Mouse (Mus musculus) neural tube, embryonic 11.5 days (tissue): Measurements from ENCODE around the gene Rnf114. TPM values are rescaled to one million over a fixed set of nuclear protein-coding genes. Genes with fewer than 3 reads are reported as not detected.

Experiments used
- ATAC-seq: fragments of 200-750 bp; cut with Nextera tagmentation; 2 replicates; pipeline ENCODE4 v1.8.0; 2017; ENCODE audit warnings: moderate number of reproducible peaks, mild to moderate bottlenecking, moderate TSS enrichment, moderate library complexity; ENCODE audit not compliant: insufficient read depth, low FRiP score, low TSS enrichment
- DNase-seq: peaks from one replicate; pipeline ENCODE4 v3.0.0-alpha.2; 2015; ENCODE audit warnings: low spot score
- H3K27ac ChIP-seq: fragments of 300-500 bp; sonication (generic); 2 replicates; pipeline ENCODE4 v1.5.1; 2014; ENCODE audit warnings: low read depth, mild to moderate bottlenecking, low read length
- H3K27me3 ChIP-seq: fragments of 300-500 bp; sonication (generic); 2 replicates; pipeline ENCODE4 v1.6.1; 2014; ENCODE audit warnings: mild to moderate bottlenecking, low read length, mixed read lengths; ENCODE audit not compliant: control insufficient read depth, insufficient read depth
- H3K36me3 ChIP-seq: fragments of 300-500 bp; sonication (generic); 2 replicates; pipeline ENCODE4 v1.6.1; 2014; ENCODE audit warnings: mild to moderate bottlenecking, low read length, moderate library complexity, mixed read lengths; ENCODE audit not compliant: control insufficient read depth, insufficient read depth
- H3K4me1 ChIP-seq: fragments of 300-500 bp; sonication (generic); 2 replicates; pipeline ENCODE4 v1.6.1; 2014; ENCODE audit warnings: low read length, mixed read lengths; ENCODE audit not compliant: control insufficient read depth, insufficient read depth
- H3K4me2 ChIP-seq: fragments of 300-500 bp; sonication (generic); 2 replicates; pipeline ENCODE4 v1.6.1; 2014; ENCODE audit warnings: low read depth, mild to moderate bottlenecking, moderate library complexity
- H3K4me3 ChIP-seq: fragments of 300-500 bp; sonication (generic); 2 replicates; pipeline ENCODE4 v1.5.1; 2014; ENCODE audit warnings: low read depth, low read length
- H3K9ac ChIP-seq: fragments of 300-500 bp; sonication (generic); 2 replicates; pipeline ENCODE4 v1.6.1; 2014; ENCODE audit warnings: mild to moderate bottlenecking, low read length
- H3K9me3 ChIP-seq: fragments of 300-500 bp; sonication (generic); 2 replicates; pipeline ENCODE4 v1.6.1; 2016; ENCODE audit warnings: low read length; ENCODE audit not compliant: control insufficient read depth
- WGBS: fragments of 180-500 bp; shearing (Covaris S2); extraction: QIAGEN DNeasy Blood & Tissue Kit; methylation state at CpG from one replicate; pipeline ENCODE4 v1.1.7; 2014; 5-methylcytosine and 5-hydroxymethylcytosine counted together
- polyA plus RNA-seq: library from polyadenylated mRNA; unstranded; fragments of >200 nt; fragmentation: Nextera tagmentation; extraction: Ambion mirVana; gene quantifications from 2 replicates; pipeline ENCODE4 v1.2.1, GENCODE M21; 2014

Rnf114 gene
- polyA plus RNA-seq, 1 experiment from 2014 or later, result 161 TPM

GRCm38 (mm10) chr2:167514641-167515040 is 22.2 kb downstream of the Rnf114 start:
- Histone ChIP-seq H3K36me3 (peaks cover 29% of the 10 kb centered on the region), H3K9ac (no peak overlapping the region), H3K27me3 (no peaks in the 10 kb centered on the region), H3K9me3 (no peaks in the 10 kb centered on the region), H3K4me1 (no peaks in the 10 kb centered on the region), H3K27ac (no peak overlapping the region), H3K4me2 (no peak overlapping the region), H3K4me3 (no peak overlapping the region)
- no peak for DNase-seq
- WGBS, result 96% methylated on average over 4 of the region's 4 CpGs
- no peak for ATAC-seq

GRCm38 (mm10) chr2:167515688-167516087 is 23.2 kb downstream of the Rnf114 start:
- Histone ChIP-seq H3K36me3 (peaks cover 29% of the 10 kb centered on the region), H3K27ac (no peak overlapping the region), H3K4me2 (no peak overlapping the region), H3K4me1 (no peaks in the 10 kb centered on the region), H3K27me3 (no peaks in the 10 kb centered on the region), H3K9me3 (no peaks in the 10 kb centered on the region), H3K9ac (no peak overlapping the region), H3K4me3 (no peak overlapping the region)
- DNase-seq (no peak), ATAC-seq (no peak)
- WGBS, result 94% methylated on average over 5 of the region's 5 CpGs

GRCm38 (mm10) chr2:167519606-167520252 is 27.3 kb downstream of the Rnf114 start:
- Histone ChIP-seq H3K4me2 (no peak overlapping the region), H3K9me3 (no peaks in the 10 kb centered on the region), H3K27me3 (no peaks in the 10 kb centered on the region), H3K36me3 (peaks cover 17% of the 10 kb centered on the region), H3K4me3 (no peak overlapping the region), H3K4me1 (no peaks in the 10 kb centered on the region), H3K27ac (no peak overlapping the region), H3K9ac (no peak overlapping the region)
- DNase-seq (no peak), ATAC-seq (no peak)
- WGBS, result 82% methylated on average over 5 of the region's 5 CpGs

GRCm38 (mm10) chr2:167528278-167528677 is 35.8 kb downstream of the Rnf114 start:
- H3K9ac ChIP-seq, result no peak overlapping the region
- peaks cover 13% of the 10 kb centered on the region for H3K4me1 ChIP-seq
- no peak overlapping the region for H3K27ac ChIP-seq
- ATAC-seq, result no peak
- WGBS, result 19% methylated on average over 5 of the region's 5 CpGs
- H3K9me3 ChIP-seq, result no peaks in the 10 kb centered on the region
- no peak overlapping the region for H3K4me3 ChIP-seq
- no peaks in the 10 kb centered on the region for H3K27me3 ChIP-seq
- no peak overlapping the region for H3K4me2 ChIP-seq
- no peaks in the 10 kb centered on the region for H3K36me3 ChIP-seq
- DNase-seq, result peak; percentile 59

GRCm38 (mm10) chr2:167529935-167530513 is 37.6 kb downstream of the Rnf114 start:
- no peak overlapping the region for H3K4me3 ChIP-seq
- WGBS, result 18% methylated on average over 5 of the region's 5 CpGs
- ATAC-seq (peak; percentile 51; the same call in 1 of the 2 replicates), DNase-seq (no peak)
- no peaks in the 10 kb centered on the region for H3K36me3 ChIP-seq
- no peaks in the 10 kb centered on the region for H3K27me3 ChIP-seq
- peaks cover 13% of the 10 kb centered on the region for H3K4me1 ChIP-seq
- no peaks in the 10 kb centered on the region for H3K9me3 ChIP-seq
- H3K9ac ChIP-seq, result no peak overlapping the region
- H3K4me2 ChIP-seq, result no peak overlapping the region
- H3K27ac ChIP-seq, result no peak overlapping the region

- WGBS, result 73% methylated on average over 4 of the region's 4 CpGs
- H3K36me3 ChIP-seq, result no peaks in the 10 kb centered on the region
- no peak overlapping the region for H3K4me2 ChIP-seq
- ATAC-seq (no peak), DNase-seq (no peak)
- no peak overlapping the region for H3K9ac ChIP-seq
- no peaks in the 10 kb centered on the region for H3K27me3 ChIP-seq
- H3K27ac ChIP-seq, result no peak overlapping the region
- H3K4me3 ChIP-seq, result no peak overlapping the region
- H3K4me1 ChIP-seq, result peaks cover 13% of the 10 kb centered on the region
- H3K9me3 ChIP-seq, result no peaks in the 10 kb centered on the region
These were observed 38.1 kb downstream of the Rnf114 start for GRCm38 (mm10) chr2:167530536-167530935.

GRCm38 (mm10) chr2:167532131-167532530 is 39.7 kb downstream of the Rnf114 start:
- Histone ChIP-seq H3K9ac (no peak overlapping the region), H3K27me3 (peaks cover 10% of the 10 kb centered on the region), H3K9me3 (no peaks in the 10 kb centered on the region), H3K4me1 (peaks cover 12% of the 10 kb centered on the region), H3K4me3 (no peak overlapping the region), H3K27ac (no peak overlapping the region), H3K4me2 (no peak overlapping the region), H3K36me3 (no peaks in the 10 kb centered on the region)
- ATAC-seq (no peak), DNase-seq (peak; percentile 67)
- WGBS, result 24% methylated on average over 13 of the region's 13 CpGs

- Histone ChIP-seq H3K27ac (no peak overlapping the region), H3K9ac (no peak overlapping the region), H3K9me3 (no peaks in the 10 kb centered on the region), H3K4me2 (no peak overlapping the region), H3K36me3 (no peaks in the 10 kb centered on the region), H3K4me3 (no peak overlapping the region), H3K27me3 (peaks cover 22% of the 10 kb centered on the region), H3K4me1 (peaks cover 18% of the 10 kb centered on the region)
- ATAC-seq (no peak), DNase-seq (no peak)
These were observed 41.4 kb downstream of the Rnf114 start for GRCm38 (mm10) chr2:167533880-167534279.

- 40% methylated on average over 10 of the region's 10 CpGs for WGBS
- Histone ChIP-seq H3K4me1 (peaks cover 27% of the 10 kb centered on the region), H3K4me3 (no peak overlapping the region), H3K9ac (no peak overlapping the region), H3K27ac (no peak overlapping the region), H3K4me2 (no peak overlapping the region), H3K9me3 (no peaks in the 10 kb centered on the region), H3K36me3 (no peaks in the 10 kb centered on the region), H3K27me3 (peaks cover 24% of the 10 kb centered on the region)
- ATAC-seq, result no peak
- no peak for DNase-seq
These were observed 44.0 kb downstream of the Rnf114 start for GRCm38 (mm10) chr2:167536320-167536945.
